In genomic region chrX:60386852-60387251, GRCm38 (mm10) we compare ENCODE assay signal across 22 mouse cellular contexts.
A peak's percentile ranks its signal among the peaks of the same experiment; 100 is the strongest.
DNase-seq lines count a peak whose midpoint lies in the region; ATAC-seq and TF ChIP-seq lines count a peak whose summit lies in the region.
"Had no signal": no experiment of that assay in that cellular context is flagged by ENCODE, and none has a peak within 500 bp of the region (broad histone marks: within the 10 kb centered on the region; RNA-seq: fewer than 3 reads in every experiment).

No protein-coding gene starts in this region.

- H3K36me3 ChIP-seq in liver, adult 2 months (ENCODE audit: control insufficient read depth, insufficient read depth, low read length), result no peaks in the 10 kb centered on the region
- no peaks in the 10 kb centered on the region for H3K36me3 ChIP-seq in liver, postnatal 0 days (replicated peaks; ENCODE audit: insufficient read depth, low read length)
- no peaks in the 10 kb centered on the region for H3K36me3 ChIP-seq in liver, embryonic 14.5 days (replicated peaks; ENCODE audit: control insufficient read depth, insufficient read depth, low read depth)
- H3K36me3 ChIP-seq: forebrain, embryonic 10.5 days; hindbrain, embryonic 13.5 days had no signal

- no peak for TF ChIP-seq CTCF in liver, adult 2 months (IDR thresholded peaks at IDR 0.05; ENCODE audit: low read depth, low read length)
- TF ChIP-seq CTCF in liver, postnatal 0 days (IDR thresholded peaks at IDR 0.05; ENCODE audit: low read depth), result no peak
- TF ChIP-seq CTCF in liver, embryonic 14.5 days (IDR thresholded peaks at IDR 0.05; ENCODE audit: low read depth), result no peak

- H3K27me3 ChIP-seq in liver, adult 2 months (ENCODE audit: control insufficient read depth, insufficient read depth, low read length), result no peaks in the 10 kb centered on the region
- H3K27me3 ChIP-seq in liver, postnatal 0 days (ENCODE audit: insufficient read depth, low read length), result no peaks in the 10 kb centered on the region
- H3K27me3 ChIP-seq in liver, embryonic 14.5 days (ENCODE audit: control insufficient read depth, insufficient read depth, low read length), result no peaks in the 10 kb centered on the region
- H3K27me3 ChIP-seq: forebrain, embryonic 13.5 days; hindbrain, embryonic 13.5 days had no signal

- peak overlapping the region; percentile 39; the same call in 1 of the 2 replicates for H3K27ac ChIP-seq in liver, adult 2 months (replicated peaks; ENCODE audit: insufficient read depth, low read depth, low read length)
- no peak overlapping the region for H3K27ac ChIP-seq in liver, postnatal 0 days (ENCODE audit: low read depth)
- no peak overlapping the region for H3K27ac ChIP-seq in liver, embryonic 14.5 days
- H3K27ac ChIP-seq: forebrain, embryonic 10.5 days; forebrain, embryonic 13.5 days; heart, adult 2 months; hindbrain, embryonic 13.5 days had no signal

- no peak for TF ChIP-seq EP300 in liver, postnatal 0 days (IDR thresholded peaks at IDR 0.05; ENCODE audit: low read depth)
- no peak for TF ChIP-seq EP300 in liver, embryonic 14.5 days (IDR thresholded peaks at IDR 0.05; ENCODE audit: low read depth)

- H3K79me2 ChIP-seq in liver, adult 2 months (ENCODE audit: control insufficient read depth, insufficient read depth, low read length), result peaks cover 13% of the 10 kb centered on the region; the same call in 1 of the 2 replicates

- DNase-seq in liver, adult 2 months (ENCODE audit: extremely low read depth, low read depth, low spot score), result no peak
- DNase-seq in liver, postnatal 0 days, result no peak
- DNase-seq in MEL-GATA-1-ER (ENCODE audit: extremely low read depth, low read depth), result peak; percentile 39
- no peak for DNase-seq in liver, embryonic 14.5 days (ENCODE audit: low read depth in 3 of 3, low spot score in 3 of 3)
- DNase-seq in kidney, adult 8-10 months, result no peak
- no peak for DNase-seq in cerebellum, adult 11-12 months
- DNase-seq in left cerebral cortex, postnatal 36 days (ENCODE audit: low spot score in 2 of 2), result no peak
- DNase-seq: adrenal gland, adult 8-10 months; adrenal gland, postnatal 25 days; cerebellum, adult 18-20 months; cerebellum, adult 9-10 months; cerebellum, postnatal 14 days; gastrocnemius, postnatal 10 days; gastrocnemius, postnatal 36 days; heart, adult 2 months had no signal

- no peak for ATAC-seq in liver, postnatal 0 days
- peak; percentile 65; the same call in 1 of the 2 replicates for ATAC-seq in liver, embryonic 14.5 days (ENCODE audit: insufficient read depth)
- ATAC-seq: activated CD4-positive, CD25-positive, alpha-beta regulatory T cell, adult 4 months; forebrain, embryonic 13.5 days; forebrain, embryonic 16.5 days; hindbrain, embryonic 16.5 days had no signal

- peaks cover 14% of the 10 kb centered on the region; the same call in 1 of the 2 replicates for H3K4me1 ChIP-seq in liver, adult 2 months (ENCODE audit: control insufficient read depth, insufficient read depth, low read length)
- no peaks in the 10 kb centered on the region for H3K4me1 ChIP-seq in liver, postnatal 0 days (ENCODE audit: insufficient read depth)
- no peaks in the 10 kb centered on the region for H3K4me1 ChIP-seq in liver, embryonic 14.5 days (replicated peaks; ENCODE audit: control insufficient read depth in 2 of 2, insufficient read depth in 2 of 2, low read length in 1 of 2)
- H3K4me1 ChIP-seq: forebrain, embryonic 10.5 days; forebrain, embryonic 13.5 days; hindbrain, embryonic 13.5 days had no signal

- TF ChIP-seq POLR2A in liver, adult 2 months (IDR thresholded peaks at IDR 0.05; ENCODE audit: extremely low read depth, insufficient read depth, low read length), result no peak

- H3K4me2 ChIP-seq in liver, postnatal 0 days (ENCODE audit: low read depth, low read length), result no peak overlapping the region
- no peak overlapping the region for H3K4me2 ChIP-seq in liver, embryonic 14.5 days (ENCODE audit: low read depth)
- H3K4me2 ChIP-seq: forebrain, embryonic 13.5 days; heart, embryonic 11.5 days; hindbrain, embryonic 13.5 days had no signal

- H3K4me3 ChIP-seq in liver, adult 2 months (ENCODE audit: insufficient read depth, low read depth, low read length), result no peak overlapping the region
- no peak overlapping the region for H3K4me3 ChIP-seq in liver, postnatal 0 days (ENCODE audit: low read depth, low read length)
- H3K4me3 ChIP-seq in liver, embryonic 14.5 days (ENCODE audit: insufficient read depth in 1 of 2, low read depth in 2 of 2, low read length in 2 of 2), result no peak overlapping the region
- H3K4me3 ChIP-seq: forebrain, embryonic 10.5 days; forebrain, embryonic 13.5 days; heart, adult 2 months; hindbrain, embryonic 13.5 days had no signal

- intact Hi-C loops in left cerebral cortex, postnatal 36 days (cut with DNase I), result no loop called here

- no peak overlapping the region for H3K9ac ChIP-seq in liver, adult 2 months (ENCODE audit: low read depth, low read length)
- no peak overlapping the region for H3K9ac ChIP-seq in liver, postnatal 0 days (replicated peaks)
- H3K9ac ChIP-seq in liver, embryonic 14.5 days (replicated peaks), result no peak overlapping the region
- H3K9ac ChIP-seq: forebrain, embryonic 13.5 days; hindbrain, embryonic 13.5 days had no signal

- 17% methylated on average over 1 of the region's 1 CpGs for WGBS in liver, adult 2 months
- 68% methylated on average over 1 of the region's 1 CpGs for WGBS in liver, postnatal 0 days (ENCODE audit: insufficient replicate concordance)
- 44% methylated on average over 1 of the region's 1 CpGs for WGBS in liver, embryonic 14.5 days (ENCODE audit: insufficient replicate concordance)

- H3K9me3 ChIP-seq in liver, postnatal 0 days (ENCODE audit: low read length), result no peaks in the 10 kb centered on the region
- no peaks in the 10 kb centered on the region for H3K9me3 ChIP-seq in liver, embryonic 14.5 days (ENCODE audit: control insufficient read depth, low read length)
- H3K9me3 ChIP-seq: forebrain, embryonic 10.5 days; forebrain, embryonic 13.5 days; hindbrain, embryonic 13.5 days had no signal
